Mouse (Mus musculus) stomach, postnatal 0 days (tissue): Measurements from ENCODE around the gene Elovl5.

ENCODE experiments used
- CTCF ChIP-seq: IDR thresholded peaks from 2 replicates; pipeline ENCODE4 v1.5.1; 2016; ENCODE audit warnings: antibody characterized with exemption, low read depth, mild to moderate bottlenecking, moderate library complexity
- EP300 ChIP-seq: optimal IDR thresholded peaks from 2 replicates; pipeline ENCODE3; 2016; ENCODE audit warnings: antibody characterized with exemption

DNA sequence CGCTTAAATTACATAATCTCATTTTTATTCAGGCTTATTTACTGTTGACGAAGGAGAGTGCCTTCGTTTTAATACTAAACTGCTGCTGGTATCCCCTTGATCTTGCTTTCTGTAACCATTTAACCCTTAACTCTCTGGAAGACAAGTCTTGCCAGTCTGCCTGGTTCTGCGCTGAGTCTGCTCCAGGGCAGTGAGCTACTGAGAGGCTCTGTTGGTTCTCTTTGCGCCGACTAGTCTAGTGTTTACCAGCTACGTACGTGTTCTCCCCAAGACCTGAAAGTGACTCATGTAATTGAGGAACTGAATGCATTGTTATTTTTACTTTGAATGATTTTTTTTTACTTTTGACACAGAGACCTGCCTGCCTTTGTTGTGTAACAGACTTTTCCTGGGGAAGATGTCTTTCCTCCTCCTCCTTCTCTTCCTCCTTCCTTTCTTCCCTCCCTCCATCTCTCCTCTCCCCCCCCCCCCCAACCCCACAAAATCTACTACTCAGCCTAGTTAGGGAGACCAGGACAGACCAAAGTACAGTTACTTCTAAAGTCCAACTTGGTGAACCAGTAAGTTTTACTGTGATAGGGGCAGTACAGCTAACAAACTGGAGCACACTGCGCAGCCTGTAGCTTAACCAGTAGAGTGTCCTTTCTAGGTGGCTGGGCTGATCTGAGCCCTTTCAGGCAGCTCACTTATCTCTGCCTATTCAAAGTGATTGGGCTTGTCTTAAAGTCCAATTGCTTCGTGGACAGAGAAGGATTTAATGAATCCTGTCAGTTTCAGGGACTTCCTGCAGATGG lies 18.9 kb downstream of the Elovl5 start:
- TF ChIP-seq EP300 (no peak), CTCF (no peak)
